Mouse (Mus musculus): ENCODE data around the gene Stkld1.

Gene Stkld1

DNA sequence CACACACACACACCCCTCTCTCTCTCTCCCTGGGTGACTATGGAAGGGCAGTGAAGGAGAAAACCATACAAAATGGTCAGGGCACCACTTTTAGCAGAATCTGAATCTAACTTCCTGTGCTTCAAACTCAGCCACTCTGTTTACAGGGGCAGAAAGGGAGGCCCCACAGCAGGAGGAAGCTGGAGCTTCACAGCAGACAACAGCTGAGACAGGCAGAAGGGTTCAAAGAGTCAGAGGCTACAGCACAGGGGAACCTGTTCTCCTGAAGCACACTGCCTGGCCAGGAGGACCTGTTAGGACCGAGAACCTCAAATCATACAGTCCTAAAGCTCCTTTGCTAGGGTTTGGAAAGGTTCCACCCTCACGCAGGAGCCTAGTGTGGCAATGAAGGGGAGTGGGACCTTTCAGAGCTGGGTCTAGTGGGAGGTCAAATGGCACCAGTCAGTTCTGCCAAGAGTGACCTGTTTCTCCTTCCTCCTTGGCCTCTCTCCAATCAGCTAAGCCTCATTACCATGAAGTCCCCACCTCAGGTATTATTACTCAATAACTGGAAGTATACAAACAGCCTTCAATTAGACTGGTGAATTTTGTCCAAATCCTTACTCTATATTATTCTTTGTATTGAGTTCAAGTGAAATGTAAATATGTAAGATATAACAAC is 21.0 kb downstream of the Stkld1 start:
- in situ Hi-C loops (cut with MboI, MseI) = loop anchor here in 1 of 2 experiments (5.0 kb wide), 1 partner anchor 52 kb away; the partner anchor contains the start of gene Cacfd1

DNA sequence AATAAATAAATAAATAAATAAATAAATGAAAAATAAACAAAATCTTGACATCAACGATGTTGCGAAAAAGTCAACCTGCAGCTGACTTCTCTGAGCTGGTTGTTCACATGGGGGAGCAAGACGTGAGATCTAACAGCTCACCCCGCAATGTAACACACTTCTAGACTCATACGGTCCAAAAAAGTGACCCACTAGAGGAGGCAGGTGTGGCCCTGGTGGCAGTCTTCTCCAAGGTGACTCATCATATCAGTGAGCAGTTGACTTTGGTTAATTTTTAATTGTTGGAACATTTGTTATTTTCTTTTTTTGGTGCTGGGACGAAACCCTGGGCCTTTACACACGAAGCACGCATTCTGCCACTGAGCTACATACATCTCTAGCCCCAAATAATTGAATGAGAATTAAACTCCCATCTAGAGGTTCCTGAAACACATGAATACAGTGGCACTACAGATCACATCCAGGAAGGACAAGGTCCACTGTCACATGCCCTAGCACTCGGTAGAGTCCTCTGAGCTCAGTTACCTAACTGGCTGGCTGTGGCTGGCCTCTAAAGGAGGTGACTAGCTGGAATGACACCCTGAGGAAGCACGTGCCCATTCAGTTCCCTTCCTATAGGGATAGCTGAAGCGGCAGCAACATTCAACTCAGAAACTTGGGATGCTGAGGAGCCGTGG is 23.1 kb downstream of the Stkld1 start:
- in situ Hi-C loops (cut with MboI, MseI) = loop anchor here in 1 of 2 experiments (5.0 kb wide), 1 partner anchor 50 kb away; the partner anchor contains the start of gene Cacfd1

DNA sequence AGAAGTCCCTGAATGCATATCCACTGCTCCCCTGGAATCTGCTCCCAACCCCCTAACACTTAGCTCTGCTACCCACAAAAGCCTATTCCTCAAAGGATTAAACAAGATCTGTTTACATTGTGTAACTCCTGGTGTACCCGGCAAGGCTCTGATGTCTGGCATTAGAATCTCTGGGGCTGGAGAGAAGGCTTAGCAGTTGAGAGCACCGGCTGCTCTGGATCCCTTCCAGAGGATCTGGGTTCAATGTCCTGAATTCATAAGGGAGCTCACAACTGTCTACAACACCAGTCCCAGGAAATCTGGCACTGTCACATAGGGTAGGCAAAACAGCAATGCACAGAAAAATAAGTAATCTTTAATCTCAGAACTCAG is 23.6 kb downstream of the Stkld1 start:
- in situ Hi-C loops (cut with MboI, MseI) = loop anchor here in 1 of 2 experiments (5.0 kb wide), 1 partner anchor 50 kb away; the partner anchor contains the start of gene Cacfd1

DNA sequence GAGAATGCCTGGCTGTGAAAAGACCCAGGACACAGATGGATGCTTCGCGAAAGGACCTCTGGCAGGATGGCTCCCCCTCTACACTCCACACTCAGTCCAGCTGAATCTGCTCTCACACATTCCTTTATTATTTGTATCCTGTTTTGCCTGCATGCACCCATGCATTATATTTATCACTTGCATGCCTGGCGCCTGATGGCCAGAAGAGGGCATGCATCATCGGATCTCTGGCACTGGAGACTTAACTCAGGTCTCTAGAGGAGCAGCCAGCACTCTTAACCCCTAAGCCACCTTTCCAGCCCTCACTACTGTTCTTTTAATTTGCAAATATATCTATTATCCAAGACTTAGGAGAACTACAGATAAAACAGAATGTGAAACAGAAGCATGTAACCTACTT is 26.9 kb downstream of the Stkld1 start:
- in situ Hi-C loops (cut with MboI, MseI) = loop anchor here in 1 of 2 experiments (5.0 kb wide), 1 partner anchor 58 kb away; the partner anchor contains the start of gene Surf6

DNA sequence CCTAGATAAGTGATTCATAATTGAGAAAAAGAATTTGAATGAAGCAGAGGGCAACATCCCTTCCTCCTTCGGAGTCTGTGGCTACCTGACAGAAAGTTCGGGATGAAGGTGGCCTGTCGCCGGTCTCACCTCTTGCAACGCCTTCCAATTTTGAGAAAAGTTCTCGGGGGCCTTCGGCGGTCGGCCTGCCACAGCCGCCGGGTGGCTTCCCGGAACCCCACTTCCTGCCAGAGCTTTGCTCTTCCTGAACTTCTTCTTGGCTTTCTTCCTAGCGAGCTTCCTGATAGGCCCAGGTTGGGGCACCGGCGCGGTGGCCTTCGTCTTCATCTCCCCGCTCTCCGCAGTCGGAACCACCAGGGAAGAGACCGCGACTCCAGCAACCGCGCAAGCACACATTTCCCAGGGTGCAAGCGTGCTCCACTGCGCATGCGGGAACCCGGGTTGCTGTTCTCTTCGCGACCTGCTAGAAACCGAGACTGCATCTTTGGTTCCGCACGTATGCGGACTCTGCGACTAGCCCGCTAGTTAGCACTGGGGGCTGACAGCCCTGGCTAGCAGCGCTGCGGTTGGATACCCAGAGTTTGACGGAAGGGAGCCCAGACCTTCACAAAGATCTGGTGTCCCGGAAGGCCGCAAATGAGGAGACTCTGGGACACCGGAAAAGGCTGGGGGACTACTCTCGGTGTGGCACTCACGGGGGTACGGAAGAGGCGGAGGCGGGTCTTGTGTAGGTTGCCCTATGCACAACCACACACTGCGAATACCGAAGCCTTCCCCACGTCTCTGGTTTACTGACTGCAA is 30.3 kb downstream of the Stkld1 start, which contains the start of gene Rexo4:
Rexo4 (minus strand) TSS at position 464 of the 801 bp plus-strand sequence.
- in situ Hi-C loops (cut with MboI, MseI) = loop anchor here in 1 of 2 experiments (5.0 kb wide), 1 partner anchor 62 kb away; the partner anchor contains the start of gene Surf6

DNA sequence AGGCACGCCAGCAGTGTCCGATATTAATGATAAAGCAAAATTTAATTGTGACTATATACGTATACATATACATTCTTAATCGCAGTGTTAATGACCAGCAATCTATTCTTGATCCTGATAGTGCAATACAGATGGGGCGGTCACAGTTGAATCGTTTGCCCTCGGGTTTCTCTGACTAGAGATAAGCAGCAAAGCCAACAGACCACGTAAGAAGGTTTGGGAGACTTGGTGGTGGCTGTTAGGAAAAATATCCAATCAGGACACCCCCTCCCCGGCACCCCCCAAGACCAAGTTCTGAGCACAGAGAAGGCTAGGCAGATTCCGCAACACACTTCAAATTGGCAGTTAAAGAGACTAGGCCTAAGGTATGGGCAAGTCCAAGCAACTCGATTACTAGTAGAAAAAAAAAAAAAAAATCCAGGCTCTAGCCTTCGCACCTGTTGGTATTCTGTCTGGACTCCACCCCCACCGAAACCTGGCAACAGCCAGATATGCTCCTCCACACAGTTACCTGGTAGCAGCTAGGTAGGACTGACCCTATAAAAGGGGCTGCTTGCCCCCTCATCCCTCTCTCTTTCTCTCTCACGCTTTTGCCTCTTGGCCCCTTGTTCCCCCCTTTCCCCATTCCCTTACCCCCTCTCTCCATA is 31.0 kb downstream of the Stkld1 start:
- in situ Hi-C loops (cut with MboI, MseI) = loop anchor here in 1 of 2 experiments (5.0 kb wide), 1 partner anchor 63 kb away; the partner anchor contains the start of gene Surf6

DNA sequence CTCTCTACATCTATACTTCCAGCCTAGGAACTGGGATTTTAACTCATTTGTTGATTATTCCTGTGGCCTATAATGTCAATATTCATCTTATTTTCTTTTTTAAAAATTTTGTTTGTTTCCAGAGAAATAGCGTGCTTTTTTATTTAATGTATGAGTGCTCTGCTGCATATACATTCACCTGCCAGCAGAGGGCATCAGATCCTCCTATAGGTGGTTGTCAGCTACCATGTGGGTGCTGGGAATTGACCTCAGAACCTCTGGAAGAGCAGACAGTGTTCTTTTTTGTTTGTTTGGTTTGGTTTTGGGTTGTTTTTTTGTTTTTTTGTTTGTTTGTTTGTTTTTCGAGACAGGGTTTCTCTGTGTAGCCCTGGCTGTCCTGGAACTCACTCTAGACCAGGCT is 33.4 kb downstream of the Stkld1 start:
- in situ Hi-C loops (cut with MboI, MseI) = no loop called here

DNA sequence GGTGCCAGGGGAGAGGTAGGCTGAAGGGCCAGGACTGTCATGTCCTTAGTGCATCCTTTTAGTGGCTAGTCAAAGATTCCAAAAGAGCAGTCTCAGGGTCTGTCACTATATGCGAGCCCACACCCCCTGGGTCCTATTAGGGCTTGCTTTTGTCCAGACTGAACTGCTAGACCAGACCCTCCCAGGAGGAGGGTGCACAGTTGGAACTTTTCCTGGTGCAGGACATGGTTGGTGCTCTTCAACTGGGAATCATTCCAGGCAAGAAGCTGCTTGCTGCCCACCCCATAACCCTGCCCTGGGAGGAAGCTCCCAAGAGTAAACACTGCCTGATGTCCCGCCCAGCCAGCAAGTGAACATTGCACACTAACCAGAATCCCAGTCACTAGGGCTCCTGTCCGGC is 39.3 kb downstream of the Stkld1 start, which contains the start of gene Adamts13:
Adamts13 (plus strand) TSS at position 301 of the 400 bp plus-strand sequence.
- in situ Hi-C loops (cut with MboI, MseI) = no loop called here

DNA sequence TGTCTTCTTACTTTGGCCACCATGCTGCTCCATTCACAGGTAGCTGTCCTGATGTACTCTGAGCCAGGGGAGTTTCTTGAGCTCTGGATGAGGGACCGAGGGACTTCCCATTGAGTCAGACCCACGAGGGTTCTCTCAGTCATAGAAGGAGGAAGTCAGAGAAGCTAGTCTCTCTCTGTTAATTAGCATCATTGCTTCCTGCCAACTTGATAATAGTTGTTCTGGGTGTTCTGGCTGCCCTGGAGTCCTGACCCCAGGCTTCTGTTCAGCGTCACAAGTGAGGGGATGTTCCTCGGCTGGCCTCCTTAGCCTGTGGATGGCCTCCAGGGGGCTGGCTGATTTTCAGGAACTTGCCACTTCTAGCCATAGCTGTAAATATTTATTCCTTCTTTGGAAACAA is 40.1 kb downstream of the Stkld1 start:
- in situ Hi-C loops (cut with MboI, MseI) = no loop called here

DNA sequence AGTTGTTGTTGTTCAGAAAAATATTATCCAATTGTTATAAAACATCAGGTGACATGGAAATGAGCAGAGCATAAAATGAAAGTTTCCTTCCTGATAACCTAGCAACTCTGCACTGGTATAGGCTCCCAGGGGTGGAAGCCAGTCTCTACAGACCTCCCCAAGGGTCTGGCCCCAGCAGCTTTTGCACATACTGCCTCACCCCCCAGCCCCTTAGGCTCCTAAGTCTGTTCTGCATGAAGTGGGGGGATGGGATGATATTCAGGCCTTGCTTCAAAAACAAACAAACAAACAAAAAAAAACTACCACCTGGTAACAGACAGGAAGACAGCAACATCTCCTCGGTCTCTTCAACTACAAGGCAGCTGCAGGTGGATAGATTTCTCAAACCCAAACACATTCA is 46.5 kb downstream of the Stkld1 start:
- in situ Hi-C loops (cut with MboI, MseI) = no loop called here

DNA sequence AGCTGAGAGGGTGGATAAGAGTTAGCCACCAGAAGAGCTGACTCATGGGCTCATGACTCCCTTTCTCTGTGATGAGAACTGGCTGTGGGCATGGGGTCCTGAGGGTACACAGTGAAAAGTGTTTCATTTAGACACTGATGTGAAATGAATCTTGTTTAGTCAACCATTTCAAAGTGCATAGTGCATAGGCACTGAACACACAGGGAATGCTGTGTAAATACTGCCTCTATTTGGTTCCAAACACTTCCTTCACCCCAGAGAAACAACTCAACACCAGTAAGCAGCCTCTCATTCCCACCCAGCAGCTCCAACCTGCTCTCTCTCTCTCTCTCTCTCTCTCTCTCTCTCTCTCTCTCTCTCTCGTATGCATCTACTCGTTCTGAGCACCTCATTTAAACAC is 50.3 kb downstream of the Stkld1 start:
- in situ Hi-C loops (cut with MboI, MseI) = no loop called here

DNA sequence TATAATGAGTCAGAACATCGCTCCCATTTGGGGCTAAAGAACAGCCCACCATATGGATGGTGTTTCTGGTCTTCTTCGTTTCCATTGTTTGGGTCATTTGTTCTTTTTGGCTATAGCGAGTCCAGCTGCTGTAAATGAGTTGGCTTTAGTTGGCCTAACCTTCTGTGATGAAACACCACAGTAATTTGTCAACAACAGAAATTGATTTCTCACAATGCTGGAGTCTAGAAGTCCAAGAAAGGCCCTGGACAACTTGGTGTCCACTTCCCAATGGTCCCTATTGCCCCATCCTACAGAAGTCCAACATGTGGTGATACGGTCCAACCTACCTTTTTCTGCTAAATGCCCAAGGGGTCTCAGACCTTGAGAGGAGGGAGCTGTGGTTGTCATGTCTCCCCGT is 50.8 kb downstream of the Stkld1 start:
- in situ Hi-C loops (cut with MboI, MseI) = no loop called here

DNA sequence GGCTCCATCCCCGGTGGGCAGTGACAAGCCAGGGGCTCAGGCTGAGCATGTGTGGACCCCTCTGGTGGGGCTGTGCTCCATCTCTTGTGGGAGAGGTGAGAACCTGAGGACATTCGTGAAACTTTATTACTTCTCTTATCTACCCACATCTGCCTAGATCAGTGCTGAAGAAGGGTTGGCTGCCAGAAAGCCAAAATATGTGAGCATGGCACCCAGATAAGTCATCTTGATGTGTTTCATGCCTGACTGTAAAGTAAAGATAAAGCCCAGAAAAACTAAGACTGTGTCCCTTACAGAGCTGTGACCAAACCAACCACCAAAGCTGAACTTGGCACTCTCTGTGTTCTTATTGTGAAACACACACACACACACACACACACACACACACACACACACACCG is 60.1 kb downstream of the Stkld1 start:
- in situ Hi-C loops (cut with MboI, MseI) = no loop called here

DNA sequence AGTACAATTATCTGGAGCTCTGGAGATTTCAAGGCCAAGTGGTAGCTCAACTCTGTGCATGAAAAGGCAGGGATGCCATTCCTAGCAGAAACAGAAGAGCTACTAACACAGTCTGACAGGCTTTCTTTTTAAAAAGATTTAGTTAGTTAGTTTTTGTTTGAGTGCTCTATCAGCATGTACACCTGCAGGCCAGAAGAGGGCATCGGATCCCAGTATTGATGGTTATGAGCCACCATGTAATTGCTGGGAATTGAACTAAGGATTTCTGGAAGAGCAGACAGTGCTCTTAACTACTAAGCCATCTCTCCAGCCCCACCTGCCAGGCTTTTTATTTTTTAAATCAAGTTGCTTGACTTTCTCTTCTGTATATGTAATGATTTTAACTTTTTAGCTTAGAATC is 63.7 kb downstream of the Stkld1 start:
- in situ Hi-C loops (cut with MboI, MseI) = no loop called here

DNA sequence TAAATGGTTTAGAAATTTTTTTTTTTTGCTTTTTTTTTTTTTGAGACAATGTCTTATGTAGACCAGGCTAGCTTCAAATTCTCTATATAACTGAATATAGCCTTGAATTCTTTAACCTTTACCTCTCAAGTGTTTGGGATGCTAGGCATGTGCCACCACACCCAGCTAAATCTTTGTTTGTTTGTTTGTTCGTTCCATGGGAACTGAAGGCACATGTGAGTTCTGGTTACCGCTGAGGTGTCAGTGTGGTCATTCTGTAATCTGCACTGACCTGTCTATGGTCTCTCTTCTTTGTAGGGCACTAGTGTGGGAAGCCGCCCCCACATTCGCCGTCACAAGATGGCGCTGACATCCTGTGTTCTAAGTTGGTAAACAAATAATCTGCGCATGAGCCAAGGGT is 64.1 kb downstream of the Stkld1 start:
- in situ Hi-C loops (cut with MboI, MseI) = no loop called here
